Mouse (Mus musculus): ENCODE data around the gene Dhx37. TPM values are rescaled to one million over a fixed set of nuclear protein-coding genes. Genes with fewer than 3 reads are reported as not detected.

The Dhx37 gene
- 10 to 100 TPM in 1 of 2 experiments, 1 to 10 TPM in 1; 7.6 to 12.1 TPM for total RNA-seq (2023)

GRCm38 (mm10) chr5:125433793-125434337 is at the start of gene Dhx37:
Gene Dhx37, minus strand, starts transcription at chr5:125434121.

GRCm38 (mm10) chr5:125475601-125476285 is 41.8 kb upstream of the Dhx37 start, which contains the start of gene Aacs:
Gene Aacs, plus strand, starts transcription at chr5:125475814.

GRCm38 (mm10) chr5:125441234-125442114 is 7.6 kb upstream of the Dhx37 start, which contains the start of gene Bri3bp:
Gene Bri3bp, plus strand, starts transcription at chr5:125441568.

GRCm38 (mm10) chr5:125389579-125390441 is 44.1 kb downstream of the Dhx37 start, which contains the start of gene Ubc:
Gene Ubc, minus strand, starts transcription at chr5:125390202.

GRCm38 (mm10) chr5:125389131-125389578 is 44.8 kb downstream of the Dhx37 start, which contains the start of gene Gm10382:
Gene Gm10382, plus strand, starts transcription at chr5:125389322.

Other genes with a start within 250 kb of the Dhx37 start
- gene Scarb1, start 93.0 kb downstream of the Dhx37 start, total RNA-seq (2023), result 10 to 100 TPM; 55.4 to 67.3 TPM
- 1 to 10 TPM in 1 of 2 experiments, under 1 TPM in 1; 0.67 to 1.0 TPM for gene Gm10382, start 44.8 kb downstream of the Dhx37 start, total RNA-seq (2023)
- 1,000 to 10,000 TPM; 1,951 to 2,090 TPM for gene Ubc, start 43.9 kb downstream of the Dhx37 start, total RNA-seq (2023)
- 10 to 100 TPM; 22.1 to 25.1 TPM for gene Bri3bp, start 7.4 kb upstream of the Dhx37 start, total RNA-seq (2023)
- 10 to 100 TPM; 44.5 to 47.1 TPM for gene Aacs, start 41.7 kb upstream of the Dhx37 start, total RNA-seq (2023)
- 1 to 10 TPM in 1 of 2 experiments, under 1 TPM in 1; 0.60 to 1.0 TPM for gene Tmem132b, start 97.7 kb upstream of the Dhx37 start, total RNA-seq (2023)